Mouse (Mus musculus): ENCODE data around the gene Adam22. TPM values are rescaled to one million over a fixed set of nuclear protein-coding genes. Genes with fewer than 3 reads are reported as not detected.

Gene Adam22
- 0.12 TPM for total RNA-seq (2023)

DNA sequence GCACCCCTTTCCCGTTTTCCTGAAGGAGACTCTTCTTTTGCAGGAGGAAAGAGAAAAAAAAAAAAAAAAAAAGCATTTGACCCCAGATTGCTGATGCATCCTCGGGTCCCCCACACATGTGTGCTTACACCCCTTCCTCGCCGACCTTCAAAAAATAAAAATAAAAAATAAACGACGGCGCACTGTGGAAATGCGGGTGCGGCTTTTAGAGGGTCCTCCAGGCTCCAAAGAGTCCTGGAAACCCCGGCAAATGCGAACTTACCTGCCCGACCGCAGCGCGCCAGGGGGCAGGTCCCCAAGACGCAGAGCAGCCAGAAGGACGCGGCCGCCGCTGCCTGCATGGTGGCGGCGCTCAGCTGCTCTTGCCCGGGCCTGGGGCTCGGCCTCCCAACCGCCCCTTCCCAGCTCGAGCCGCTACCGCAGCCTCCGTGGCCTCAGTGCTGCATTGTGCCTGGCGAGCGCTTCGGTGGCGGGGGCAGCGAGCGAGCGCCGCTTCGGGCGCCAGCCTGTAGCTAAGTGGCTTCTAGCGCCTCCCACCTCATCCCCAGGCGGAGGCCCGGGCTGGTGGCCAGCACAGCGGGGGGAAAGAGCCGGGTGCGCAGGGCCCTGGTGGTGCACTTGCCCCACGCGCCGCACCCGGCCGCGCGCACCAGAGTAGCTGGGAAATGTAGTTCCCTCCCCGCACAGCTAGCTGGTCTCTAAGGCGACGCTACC lies at the start of gene Adam22:
Gene Adam22 (minus strand): TSS at position 547 of the 714 bp plus-strand sequence.

DNA sequence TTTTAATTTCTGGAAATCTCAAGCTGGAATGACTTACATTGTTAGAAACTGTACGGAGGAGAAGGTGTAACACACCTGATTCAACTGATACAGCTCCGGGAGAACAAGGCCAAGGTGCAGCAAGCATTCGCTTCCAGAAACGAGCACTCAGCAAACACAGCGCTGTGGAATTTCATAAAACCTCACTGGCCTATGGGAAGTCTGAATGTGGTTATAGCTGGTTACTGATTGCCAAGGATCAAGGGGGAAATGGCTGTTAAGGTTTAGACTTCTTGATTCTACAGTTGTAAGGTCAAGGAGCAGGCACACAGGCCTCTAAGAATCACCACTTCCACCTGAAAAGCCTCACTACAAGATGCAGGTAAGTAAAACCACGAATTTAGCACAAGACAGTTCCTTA lies 322.1 kb downstream of the Adam22 start, which contains the start of gene Sri:
Gene Sri (plus strand): TSS at position 224 of the 400 bp plus-strand sequence.

Other genes starting within 250 kb of the Adam22 start
- 127 TPM for gene Dbf4, start 54.6 kb upstream of the Adam22 start, total RNA-seq (2023)
- gene Slc25a40, start 54.7 kb upstream of the Adam22 start, total RNA-seq (2023), result 23.6 TPM